Mouse (Mus musculus) intestine, embryonic 16.5 days (tissue): ENCODE measurements around the gene Rgs8. TPM values are rescaled to one million over a fixed set of nuclear protein-coding genes. Genes with fewer than 3 reads are reported as not detected.
A peak's percentile ranks its signal among the peaks of the same experiment; 100 is the strongest.

ENCODE experiments used
- ATAC-seq: fragments of 200-750 bp; cut with Nextera tagmentation; 2 replicates; pipeline ENCODE4 v1.8.0; 2017; ENCODE audit warnings: moderate TSS enrichment, moderate library complexity
- H3K27ac ChIP-seq: fragments of 300-500 bp; sonication (generic); 2 replicates; pipeline ENCODE4 v1.5.1; 2014; ENCODE audit warnings: mild to moderate bottlenecking, low read length
- H3K27me3 ChIP-seq: fragments of 300-500 bp; sonication (generic); replicated peaks from 2 replicates; pipeline ENCODE4 v1.6.1; 2014; ENCODE audit warnings: low read length, control low read depth, mixed read lengths; ENCODE audit not compliant: control insufficient read depth, insufficient read depth
- H3K36me3 ChIP-seq: fragments of 300-500 bp; sonication (generic); 2 replicates; pipeline ENCODE4 v1.6.1; 2014; ENCODE audit warnings: low read length, control low read depth; ENCODE audit not compliant: control insufficient read depth, insufficient read depth
- H3K4me1 ChIP-seq: fragments of 300-500 bp; sonication (generic); 2 replicates; pipeline ENCODE4 v1.6.1; 2014; ENCODE audit warnings: low read length, control low read depth, mixed read lengths; ENCODE audit not compliant: control insufficient read depth, insufficient read depth
- H3K4me2 ChIP-seq: fragments of 300-500 bp; sonication (generic); 2 replicates; pipeline ENCODE4 v1.6.1; 2014; ENCODE audit warnings: low read depth, low read length, control low read depth
- H3K4me3 ChIP-seq: fragments of 300-500 bp; sonication (generic); 2 replicates; pipeline ENCODE4 v1.5.1; 2014; ENCODE audit warnings: mild to moderate bottlenecking, low read length
- H3K9ac ChIP-seq: fragments of 300-500 bp; sonication (generic); 2 replicates; pipeline ENCODE4 v1.6.1; 2014; ENCODE audit warnings: low read depth, low read length
- H3K9me3 ChIP-seq: fragments of 300-500 bp; sonication (generic); 2 replicates; pipeline ENCODE4 v1.6.1; 2016; ENCODE audit warnings: low read length, control low read depth; ENCODE audit not compliant: control insufficient read depth
- WGBS: fragments of 180-500 bp; shearing (Covaris S2); extraction: QIAGEN DNeasy Blood & Tissue Kit; methylation state at CpG from one replicate; pipeline ENCODE4 v1.1.7; 2014; 5-methylcytosine and 5-hydroxymethylcytosine counted together
- polyA plus RNA-seq: library from polyadenylated mRNA; unstranded; fragments of >200 nt; fragmentation: Nextera tagmentation; extraction: Ambion mirVana; gene quantifications from 2 replicates; pipeline ENCODE4 v1.2.1, GENCODE M21; 2015

The Rgs8 gene
- polyA plus RNA-seq, 1 experiment from 2014 or later, result 0.22 TPM

- H3K27ac ChIP-seq, result no peak overlapping the region
- H3K27me3 ChIP-seq, result peaks cover 15% of the 10 kb centered on the region
- H3K9me3 ChIP-seq, result no peaks in the 10 kb centered on the region
- H3K4me3 ChIP-seq, result no peak overlapping the region
- 0 out of 2 replicates have a peak overlapping the region, but pooled peaks have one; percentile 52 for H3K9ac ChIP-seq
- no peak for ATAC-seq
- WGBS, result 13% methylated on average over 5 of the region's 5 CpGs
- no peak overlapping the region for H3K4me2 ChIP-seq
- no peaks in the 10 kb centered on the region for H3K36me3 ChIP-seq
- H3K4me1 ChIP-seq, result peaks cover 10% of the 10 kb centered on the region
These were observed 849 bp downstream of the Rgs8 start for GRCm38 (mm10) chr1:153653674-153654073.

- Histone ChIP-seq H3K4me1 (peaks cover 9% of the 10 kb centered on the region), H3K4me3 (no peak overlapping the region), H3K9ac (no peak overlapping the region), H3K27me3 (peaks cover 4% of the 10 kb centered on the region; the same call in 1 of the 2 replicates), H3K9me3 (no peaks in the 10 kb centered on the region), H3K4me2 (no peak overlapping the region), H3K27ac (no peak overlapping the region), H3K36me3 (no peaks in the 10 kb centered on the region)
- ATAC-seq, result no peak
- 58% methylated on average over 9 of the region's 9 CpGs for WGBS
These were observed 6.8 kb downstream of the Rgs8 start for GRCm38 (mm10) chr1:153659666-153660065.

DNA sequence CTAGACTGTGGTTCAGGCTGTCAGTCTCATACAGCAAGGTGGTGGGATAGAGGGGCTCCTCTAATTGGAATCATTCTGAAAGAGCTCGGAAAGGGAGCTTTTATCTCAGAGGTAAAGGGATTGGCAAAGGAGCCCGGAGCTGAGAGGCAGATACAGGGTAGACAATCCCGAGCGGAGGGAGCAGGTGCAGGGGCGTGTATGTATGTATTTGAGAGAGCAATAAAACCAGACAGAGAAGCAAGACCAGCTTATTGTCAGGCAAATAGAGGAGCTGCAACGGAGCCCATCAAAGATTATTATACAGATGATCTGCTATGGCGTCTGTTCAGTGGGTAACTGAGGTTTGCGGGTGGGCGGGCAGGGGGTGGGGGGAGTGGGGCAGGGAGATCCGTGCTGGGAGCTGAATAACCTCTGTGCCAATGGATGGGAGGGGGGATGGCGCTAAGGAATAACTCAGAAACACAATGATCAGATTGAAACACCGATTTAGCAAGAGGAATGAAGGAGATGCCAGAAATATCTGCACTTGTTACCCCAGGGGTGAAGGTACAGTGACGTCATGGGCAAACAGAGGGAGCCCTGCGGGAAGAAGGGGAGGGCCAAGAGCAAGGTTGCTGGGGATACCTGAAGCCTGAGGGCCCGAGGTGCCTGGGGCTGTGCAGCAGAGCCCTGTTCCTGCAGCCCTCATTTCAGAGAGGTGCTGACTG, 8.3 kb downstream of the Rgs8 start:
- Histone ChIP-seq H3K4me2 (peak overlapping the region; percentile 28; the same call in 1 of the 2 replicates), H3K36me3 (no peaks in the 10 kb centered on the region), H3K9me3 (no peaks in the 10 kb centered on the region), H3K4me1 (peaks cover 11% of the 10 kb centered on the region), H3K27ac (no peak overlapping the region), H3K9ac (no peak overlapping the region), H3K4me3 (no peak overlapping the region), H3K27me3 (peaks cover 3% of the 10 kb centered on the region; the same call in 1 of the 2 replicates)
- 25% methylated on average over 15 of the region's 15 CpGs for WGBS
- peak; percentile 62; the same call in 1 of the 2 replicates for ATAC-seq

GRCm38 (mm10) chr1:153661689-153662002, 8.8 kb downstream of the Rgs8 start:
- peaks cover 11% of the 10 kb centered on the region for H3K4me1 ChIP-seq
- no peak for ATAC-seq
- peak overlapping the region; percentile 28; the same call in 1 of the 2 replicates for H3K4me2 ChIP-seq
- H3K9me3 ChIP-seq, result no peaks in the 10 kb centered on the region
- 26% methylated on average over 4 of the region's 4 CpGs for WGBS
- no peak overlapping the region for H3K4me3 ChIP-seq
- no peaks in the 10 kb centered on the region for H3K36me3 ChIP-seq
- peaks cover 6% of the 10 kb centered on the region; the same call in 1 of the 2 replicates for H3K27me3 ChIP-seq
- no peak overlapping the region for H3K27ac ChIP-seq
- H3K9ac ChIP-seq, result no peak overlapping the region

DNA sequence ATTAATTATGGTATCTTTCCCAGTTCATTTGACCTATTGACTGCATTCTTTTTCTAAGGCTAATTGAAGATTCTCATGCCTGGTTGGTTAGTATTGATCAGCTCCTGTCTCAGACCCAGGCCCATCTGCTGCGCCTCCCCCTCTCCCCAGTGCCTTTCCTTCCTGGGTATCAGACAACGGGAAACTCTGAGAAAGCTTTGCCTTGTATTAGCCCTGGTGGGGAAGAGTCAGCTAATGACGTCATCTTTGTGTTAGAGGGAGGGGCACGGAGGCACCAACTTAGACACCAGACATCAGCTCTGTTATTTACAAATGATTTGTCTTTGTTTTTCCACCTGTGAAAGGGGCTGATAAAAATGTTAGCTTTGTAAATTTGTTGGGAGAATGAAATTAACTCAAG, 9.5 kb downstream of the Rgs8 start:
- ATAC-seq, result no peak
- 32% methylated on average over 4 of the region's 4 CpGs for WGBS
- H3K4me3 ChIP-seq, result no peak overlapping the region
- H3K4me2 ChIP-seq, result no peak overlapping the region
- H3K27me3 ChIP-seq, result peaks cover 6% of the 10 kb centered on the region; the same call in 1 of the 2 replicates
- peaks cover 11% of the 10 kb centered on the region for H3K4me1 ChIP-seq
- H3K9ac ChIP-seq, result no peak overlapping the region
- no peaks in the 10 kb centered on the region for H3K36me3 ChIP-seq
- no peak overlapping the region for H3K27ac ChIP-seq
- H3K9me3 ChIP-seq, result no peaks in the 10 kb centered on the region

DNA sequence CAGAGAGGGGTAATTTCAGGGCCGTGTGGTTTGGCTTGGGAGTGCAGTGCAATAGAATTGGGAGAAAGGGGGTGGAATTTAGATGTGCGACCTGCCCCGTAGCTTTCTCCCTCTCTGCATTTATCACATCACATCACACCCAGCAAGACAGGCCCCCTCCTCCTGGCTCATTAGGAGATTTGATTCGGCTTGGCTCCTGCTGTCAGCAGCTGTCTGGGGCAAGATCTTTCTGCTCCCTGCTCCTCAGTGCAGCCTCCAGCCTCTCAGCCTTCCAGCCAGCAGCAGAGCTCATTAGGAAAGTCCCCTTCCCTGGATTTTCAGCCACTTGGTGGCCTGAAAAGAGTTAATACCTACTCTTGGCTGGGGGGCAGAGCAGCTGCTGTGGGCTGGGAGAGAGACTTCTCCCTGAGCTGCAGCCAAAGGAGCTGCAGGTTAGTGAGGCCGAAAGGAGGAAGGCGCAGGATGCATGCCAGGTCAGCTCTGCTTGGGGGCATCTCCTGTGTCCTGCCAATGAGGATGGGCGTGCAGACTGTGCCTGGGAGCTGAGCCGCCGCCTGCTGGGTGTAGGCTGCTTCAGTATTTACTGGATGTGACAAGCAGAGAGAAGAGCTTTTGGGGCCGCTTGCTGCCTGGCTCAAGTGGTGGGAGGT, 12.4 kb downstream of the Rgs8 start:
- peaks cover 11% of the 10 kb centered on the region for H3K4me1 ChIP-seq
- H3K36me3 ChIP-seq, result no peaks in the 10 kb centered on the region
- peaks cover 11% of the 10 kb centered on the region; the same call in 1 of the 2 replicates for H3K27me3 ChIP-seq
- H3K9ac ChIP-seq, result no peak overlapping the region
- no peak overlapping the region for H3K27ac ChIP-seq
- no peak for ATAC-seq
- 20% methylated on average over 10 of the region's 10 CpGs for WGBS
- H3K4me3 ChIP-seq, result no peak overlapping the region
- no peaks in the 10 kb centered on the region for H3K9me3 ChIP-seq
- no peak overlapping the region for H3K4me2 ChIP-seq

DNA sequence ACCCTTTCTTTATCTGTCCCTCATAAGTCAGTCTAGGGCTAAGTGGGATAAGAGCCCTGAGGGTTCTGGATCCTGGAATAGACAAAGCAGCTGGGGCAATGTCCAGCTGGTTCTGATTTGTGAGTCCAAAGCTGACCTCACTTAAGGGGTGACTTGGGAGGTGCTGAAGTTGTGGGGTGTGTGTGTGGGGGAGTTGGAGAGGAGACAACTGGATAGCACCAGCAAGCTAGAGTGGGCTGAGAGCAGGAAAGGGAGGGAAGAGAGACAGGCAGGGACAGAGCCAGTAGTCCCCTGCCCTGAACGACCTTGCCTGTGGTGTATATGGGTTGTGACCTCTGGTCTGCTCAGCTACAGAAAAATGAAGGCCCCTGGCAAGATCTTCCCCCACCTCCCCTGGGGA, 13.4 kb downstream of the Rgs8 start:
- Histone ChIP-seq H3K4me3 (no peak overlapping the region), H3K27me3 (peaks cover 13% of the 10 kb centered on the region; the same call in 1 of the 2 replicates), H3K36me3 (no peaks in the 10 kb centered on the region), H3K9ac (no peak overlapping the region), H3K9me3 (no peaks in the 10 kb centered on the region), H3K27ac (no peak overlapping the region), H3K4me1 (peaks cover 10% of the 10 kb centered on the region), H3K4me2 (no peak overlapping the region)
- ATAC-seq, result no peak
- 13% methylated on average over 1 of the region's 1 CpGs for WGBS

GRCm38 (mm10) chr1:153667244-153667727, 14.5 kb downstream of the Rgs8 start:
- Histone ChIP-seq H3K9me3 (no peaks in the 10 kb centered on the region), H3K27ac (no peak overlapping the region), H3K27me3 (peaks cover 13% of the 10 kb centered on the region; the same call in 1 of the 2 replicates), H3K4me2 (no peak overlapping the region), H3K4me1 (peaks cover 2% of the 10 kb centered on the region; the same call in 1 of the 2 replicates), H3K36me3 (no peaks in the 10 kb centered on the region), H3K9ac (no peak overlapping the region), H3K4me3 (no peak overlapping the region)
- WGBS, result 73% methylated on average over 4 of the region's 4 CpGs
- ATAC-seq, result no peak

GRCm38 (mm10) chr1:153667781-153668180, 15.0 kb downstream of the Rgs8 start:
- WGBS, result 72% methylated on average over 5 of the region's 5 CpGs
- Histone ChIP-seq H3K9ac (no peak overlapping the region), H3K4me3 (no peak overlapping the region), H3K4me1 (peaks cover 2% of the 10 kb centered on the region; the same call in 1 of the 2 replicates), H3K36me3 (no peaks in the 10 kb centered on the region), H3K27me3 (peaks cover 13% of the 10 kb centered on the region; the same call in 1 of the 2 replicates), H3K9me3 (no peaks in the 10 kb centered on the region), H3K4me2 (no peak overlapping the region), H3K27ac (no peak overlapping the region)
- no peak for ATAC-seq
